Mouse (Mus musculus): ENCODE measurements at regions not wholly inside any gene's neighbourhood (a gene's known extent, or its start where the extent isn't known, plus 50 kb on each side); places are given as distances from the start of the nearest gene placed in this dataset.

DNA sequence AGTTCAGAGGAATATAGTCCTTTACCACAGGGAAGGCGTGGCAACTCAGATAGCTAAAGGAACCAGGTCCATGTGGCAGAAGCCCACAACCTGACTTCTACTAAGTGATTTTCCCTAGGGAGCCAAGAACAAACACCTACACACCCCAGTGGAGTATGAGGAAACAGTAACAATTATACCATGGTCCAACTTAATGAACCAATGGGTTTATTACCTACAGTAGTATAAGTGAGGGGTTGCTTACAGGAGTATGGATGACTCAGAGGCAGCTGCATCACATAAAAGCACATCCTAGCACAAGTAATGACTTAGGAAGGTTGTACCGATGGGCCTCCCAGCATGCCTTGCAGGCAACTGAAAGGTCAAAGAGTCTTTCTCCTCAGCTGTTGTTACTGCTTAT lies 98.7 kb upstream of the Cul1 start:
- intact Hi-C loops (cut with DNase I): no loop called here
- no peak for DNase-seq (ENCODE audit: low spot score in 2 of 2)

DNA sequence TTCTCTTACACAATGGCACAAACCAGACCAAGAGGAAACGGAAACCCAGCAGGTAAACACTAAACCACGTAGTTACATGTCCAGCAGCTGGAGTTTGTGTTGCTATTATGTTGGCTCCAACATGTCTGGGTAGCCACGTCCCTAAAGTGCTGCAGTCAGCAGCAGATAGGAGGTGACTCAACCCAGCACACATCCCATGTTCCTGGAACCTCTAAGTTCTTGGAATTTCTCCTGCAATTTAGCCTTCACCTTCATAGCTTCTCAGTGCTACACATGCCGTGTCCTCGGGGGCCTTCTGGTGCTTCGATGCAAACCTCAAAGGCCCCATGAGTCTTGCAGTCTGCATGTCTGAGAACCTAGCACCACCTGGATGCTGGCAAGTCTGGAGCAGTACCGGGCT lies 97.7 kb upstream of the Cul1 start:
- intact Hi-C loops (cut with DNase I): loop anchor here (5.0 kb wide), 1 partner anchor 38 kb away; no protein-coding TSS in a partner anchor
- no peak for DNase-seq (ENCODE audit: low spot score in 2 of 2)

DNA sequence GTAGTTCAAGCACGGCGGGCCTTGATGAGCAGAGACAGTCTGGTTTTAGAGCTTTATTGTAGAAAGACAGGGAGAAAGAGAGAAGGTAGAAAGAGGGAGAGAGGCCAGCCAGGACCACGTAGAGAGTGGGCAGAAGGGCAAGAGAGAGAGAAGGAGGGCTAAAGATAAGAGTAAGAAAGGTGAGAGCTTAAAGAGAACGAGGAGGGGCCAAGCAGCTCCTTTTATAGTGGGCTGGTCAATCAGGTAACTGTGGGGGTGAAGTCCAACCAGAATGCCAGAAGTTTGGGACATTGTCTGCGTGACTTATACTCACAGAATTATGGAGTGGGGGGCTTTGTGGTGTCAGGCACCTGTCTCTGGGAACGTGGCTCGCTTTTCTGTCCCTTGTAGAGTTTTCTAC lies 96.7 kb upstream of the Cul1 start:
- intact Hi-C loops (cut with DNase I): loop anchor here (5.0 kb wide), 1 partner anchor 39 kb away; no protein-coding TSS in a partner anchor
- no peak for DNase-seq (ENCODE audit: low spot score in 2 of 2)

DNA sequence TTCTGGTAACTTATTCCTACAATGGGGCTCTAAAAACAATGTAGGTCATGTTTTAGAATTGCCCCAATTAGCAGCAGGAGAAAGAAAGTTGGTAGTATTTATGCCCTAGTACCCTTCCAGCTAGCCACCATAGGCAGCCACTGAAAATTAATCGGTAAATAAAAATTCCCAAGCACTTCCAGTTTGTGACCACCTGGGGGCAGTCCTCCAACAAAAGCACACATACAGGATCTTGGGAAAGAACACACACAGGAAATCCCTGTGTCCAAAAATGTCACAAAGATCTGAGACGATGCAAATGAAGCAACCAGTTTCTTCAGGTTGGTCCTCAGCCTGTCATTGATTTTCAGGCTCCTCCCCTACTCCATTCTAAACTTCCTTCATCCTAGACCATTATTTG lies 94.5 kb upstream of the Cul1 start:
- DNase-seq (ENCODE audit: low spot score in 2 of 2): peak; percentile 23 to 58
- intact Hi-C loops (cut with DNase I): loop anchor here (5.0 kb wide), 1 partner anchor 41 kb away; no protein-coding TSS in a partner anchor

DNA sequence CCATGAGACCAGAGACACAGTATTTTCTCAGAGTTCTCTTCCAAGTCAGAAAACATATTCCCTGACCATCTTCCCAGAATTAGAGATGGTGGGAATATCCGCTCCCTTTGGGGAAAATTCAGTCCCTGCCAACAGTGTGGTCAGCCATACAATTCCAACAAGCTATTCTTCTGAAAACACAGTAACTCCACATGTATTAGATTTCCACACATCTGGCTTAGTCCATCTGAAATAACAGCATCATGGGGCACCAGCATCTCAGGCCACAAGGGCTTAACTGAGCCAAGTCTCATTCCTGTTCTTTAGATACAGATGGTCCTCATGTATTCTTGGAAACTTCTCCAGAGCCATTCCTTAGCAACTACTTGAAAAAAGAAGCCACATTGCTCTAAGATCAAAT lies 89.2 kb upstream of the Cul1 start:
- intact Hi-C loops (cut with DNase I): no loop called here
- no peak for DNase-seq (ENCODE audit: low spot score in 2 of 2)

DNA sequence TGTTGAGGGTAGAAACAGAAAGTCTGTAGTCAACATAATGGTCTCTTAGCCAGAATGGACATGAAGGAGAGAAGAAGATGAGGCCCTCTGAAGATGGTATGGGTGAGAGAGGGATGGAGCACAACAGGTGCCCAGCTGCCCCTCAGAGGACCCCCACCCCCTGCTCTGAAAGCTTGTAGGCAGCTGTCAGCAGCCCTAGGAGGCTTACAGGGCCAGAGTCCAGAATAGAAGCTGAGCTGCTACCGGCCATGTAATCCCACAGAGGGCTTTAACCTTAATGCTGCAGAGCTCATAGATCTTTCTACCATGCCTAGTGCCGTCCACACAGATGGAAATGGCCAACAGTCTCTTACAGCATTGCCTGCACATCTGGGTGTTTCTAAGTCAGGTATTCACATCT lies 88.6 kb upstream of the Cul1 start:
- no peak for DNase-seq (ENCODE audit: low spot score in 2 of 2)
- intact Hi-C loops (cut with DNase I): no loop called here

DNA sequence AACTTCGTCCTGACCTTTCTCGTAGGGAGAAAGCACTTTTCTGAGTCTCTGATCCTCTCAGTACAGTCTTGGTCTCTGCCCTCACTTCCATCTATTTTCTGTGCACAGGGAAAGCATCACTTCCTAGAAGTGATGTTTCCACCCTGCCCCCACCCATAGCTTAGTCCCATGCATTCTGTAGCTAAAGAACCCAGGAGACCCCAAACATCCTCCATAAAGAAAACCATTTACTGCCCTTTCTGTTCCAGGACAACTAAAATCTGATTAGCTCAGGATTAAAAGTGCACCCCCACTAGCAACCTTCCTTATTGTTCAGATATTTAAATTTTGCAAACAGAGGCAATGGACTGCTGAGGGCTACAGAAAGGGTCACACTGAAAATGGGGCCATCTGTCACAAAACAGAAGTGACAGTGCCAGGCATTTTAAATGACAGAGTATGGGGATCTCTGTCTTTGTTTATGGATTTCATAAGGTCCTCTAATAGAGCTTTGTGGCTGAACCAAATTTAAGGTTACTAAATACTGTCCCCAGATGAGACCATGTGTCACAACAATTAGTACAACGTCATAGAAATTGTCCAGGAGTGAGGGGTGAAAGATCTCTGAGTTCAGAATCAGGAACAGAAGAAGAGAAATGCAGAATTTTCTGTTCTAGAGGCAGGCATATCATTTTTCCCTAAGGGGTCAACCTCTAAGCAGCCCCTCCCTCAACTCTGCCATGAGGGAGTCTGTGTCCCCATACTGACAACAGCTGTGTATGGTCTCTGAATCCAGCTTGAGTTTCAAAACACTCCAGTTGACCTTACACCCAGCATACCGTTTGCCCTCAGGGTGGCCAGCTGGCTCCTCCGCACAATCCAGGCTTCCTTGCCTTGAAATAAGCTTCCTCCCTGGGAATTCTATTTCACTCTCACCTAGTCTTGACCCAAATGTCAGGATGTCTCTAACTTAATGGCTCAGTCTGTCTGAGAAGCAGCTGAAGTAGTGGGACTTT lies 87.2 kb upstream of the Cul1 start:
- no peak for DNase-seq (ENCODE audit: low spot score in 2 of 2)
- intact Hi-C loops (cut with DNase I): no loop called here

DNA sequence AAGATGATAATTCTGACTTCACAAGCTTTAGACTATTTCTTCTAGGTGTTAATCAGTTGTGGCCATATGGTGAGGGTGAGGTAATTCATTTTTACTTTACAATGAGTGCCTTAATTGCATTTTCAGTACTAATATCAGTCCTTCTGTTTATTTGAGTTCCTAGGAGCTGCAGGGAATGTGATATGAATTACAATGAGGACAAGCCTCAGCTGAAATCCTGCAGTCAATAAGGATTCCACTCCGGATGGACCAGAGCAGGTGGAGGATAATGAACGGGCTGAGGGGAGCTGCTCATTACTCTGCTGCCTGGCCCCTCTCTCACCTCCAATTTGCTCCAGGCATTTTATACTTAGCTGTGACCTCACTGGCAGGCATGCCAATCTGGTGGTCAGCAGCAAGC lies 85.7 kb upstream of the Cul1 start:
- no peak for DNase-seq (ENCODE audit: low spot score in 2 of 2)
- intact Hi-C loops (cut with DNase I): no loop called here

DNA sequence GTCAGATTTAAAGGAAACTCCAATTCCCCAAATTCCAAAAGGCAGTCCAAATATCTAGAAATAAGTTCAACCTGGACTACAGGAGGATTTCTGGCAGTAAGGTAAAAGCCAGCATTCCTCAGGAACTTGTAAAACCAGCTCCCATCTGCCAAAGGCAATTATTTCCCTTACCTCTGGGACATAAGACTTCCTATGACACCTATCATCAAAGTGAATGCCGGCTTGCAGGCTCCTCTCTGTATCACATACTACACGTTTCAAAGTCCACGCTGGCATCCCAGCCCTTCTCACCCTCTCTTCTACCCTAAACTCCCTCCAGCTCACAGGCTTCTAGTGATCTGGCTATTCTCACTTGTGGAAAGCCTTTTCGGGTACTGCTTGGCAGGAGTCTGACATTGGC lies 77.5 kb upstream of the Cul1 start:
- intact Hi-C loops (cut with DNase I): no loop called here
- no peak for DNase-seq (ENCODE audit: low spot score in 2 of 2)

DNA sequence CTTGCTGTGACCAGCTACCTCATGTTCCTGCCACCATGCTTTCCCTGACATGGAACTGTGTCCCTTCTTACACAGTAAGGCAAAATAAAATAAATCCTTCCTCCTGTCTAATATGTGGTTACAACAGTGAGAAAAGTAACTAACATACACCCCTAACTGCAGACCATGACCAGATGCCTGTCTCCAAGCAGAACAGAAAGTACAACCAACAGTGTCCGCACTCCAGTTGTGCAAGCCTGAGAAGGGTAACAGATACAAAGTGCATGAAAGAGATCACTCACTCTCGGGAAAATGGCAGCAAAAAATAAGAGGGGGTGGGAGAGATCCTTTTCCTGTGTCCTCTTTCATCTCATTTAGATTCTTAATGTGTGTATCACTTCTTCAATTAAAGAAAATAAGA lies 71.7 kb upstream of the Cul1 start:
- intact Hi-C loops (cut with DNase I): no loop called here
- no peak for DNase-seq (ENCODE audit: low spot score in 2 of 2)

DNA sequence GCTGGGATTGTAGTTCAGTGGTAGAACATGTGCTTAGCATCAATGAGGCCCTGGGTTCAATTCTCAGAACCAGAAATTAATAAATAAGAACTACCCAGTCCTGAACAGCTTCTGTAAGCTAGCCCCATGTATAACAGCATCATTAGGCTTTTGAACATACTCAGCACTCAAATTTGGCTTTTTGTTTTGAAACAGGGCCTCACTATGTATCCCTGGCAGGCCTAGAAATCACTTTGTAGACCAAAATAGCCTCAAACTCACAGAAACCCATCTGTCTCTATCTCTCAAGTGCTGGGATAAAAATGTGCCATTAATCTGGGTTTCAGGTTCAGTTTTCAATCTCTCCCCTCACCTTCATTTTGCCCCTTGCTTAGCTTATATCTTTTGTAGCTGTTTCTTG lies 66.6 kb upstream of the Cul1 start:
- intact Hi-C loops (cut with DNase I): no loop called here
- DNase-seq (ENCODE audit: low spot score in 2 of 2): peak in 1 of 2 experiments; percentile 59

DNA sequence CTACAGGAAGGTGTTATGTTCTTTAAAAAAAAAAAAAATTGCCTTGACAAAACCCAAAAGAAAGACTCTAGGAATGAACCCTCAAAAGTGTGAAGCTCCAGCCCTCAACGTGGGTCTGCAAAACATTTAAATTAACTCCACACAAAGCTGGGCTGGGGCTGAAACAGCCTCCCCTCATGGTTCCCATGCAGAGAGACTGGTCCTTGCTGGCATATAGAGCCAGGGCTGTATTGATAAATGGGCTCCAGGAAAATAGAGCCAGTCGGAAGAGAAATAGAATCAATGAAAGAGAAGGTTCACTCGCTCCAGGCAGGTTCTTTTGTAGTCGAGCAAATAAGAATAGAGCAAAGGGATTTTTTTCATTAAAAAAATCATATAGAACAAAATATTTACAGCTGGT lies 63.3 kb upstream of the Cul1 start:
- no peak for DNase-seq (ENCODE audit: low spot score in 2 of 2)
- intact Hi-C loops (cut with DNase I): loop anchor here (5.0 kb wide), 3 partner anchors 67 to 262 kb away; no protein-coding TSS in a partner anchor

DNA sequence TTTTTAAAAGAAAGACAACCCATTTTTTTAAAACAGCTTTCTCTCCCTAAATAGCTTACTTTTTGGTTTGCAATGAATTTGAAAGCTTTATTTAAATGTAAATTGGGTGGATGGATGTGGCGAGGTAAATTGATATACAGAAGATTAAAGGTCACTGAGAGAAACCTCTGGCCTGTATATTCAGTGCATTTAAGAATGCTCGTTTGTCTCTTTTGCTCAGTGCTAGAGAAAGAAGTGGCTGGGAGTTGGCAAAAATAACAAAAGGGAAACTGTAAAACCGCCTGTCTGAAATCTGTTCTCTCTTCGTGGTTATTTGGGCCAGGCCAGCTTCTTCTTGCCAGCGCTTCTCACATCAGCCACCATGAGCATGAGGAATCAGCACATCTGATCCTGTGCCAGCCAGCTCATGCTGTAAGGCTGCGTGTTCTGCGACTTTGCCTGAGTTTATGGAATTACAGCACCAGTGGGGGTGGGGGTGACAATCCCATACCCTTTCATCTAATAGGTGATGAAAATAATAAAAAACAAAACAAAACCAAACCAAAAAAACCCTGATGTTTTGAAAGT lies 62.7 kb upstream of the Cul1 start:
- intact Hi-C loops (cut with DNase I): loop anchor here (5.0 kb wide), 3 partner anchors 67 to 262 kb away; no protein-coding TSS in a partner anchor
- peak; percentile 61 to 88 for DNase-seq (ENCODE audit: low spot score in 2 of 2)

DNA sequence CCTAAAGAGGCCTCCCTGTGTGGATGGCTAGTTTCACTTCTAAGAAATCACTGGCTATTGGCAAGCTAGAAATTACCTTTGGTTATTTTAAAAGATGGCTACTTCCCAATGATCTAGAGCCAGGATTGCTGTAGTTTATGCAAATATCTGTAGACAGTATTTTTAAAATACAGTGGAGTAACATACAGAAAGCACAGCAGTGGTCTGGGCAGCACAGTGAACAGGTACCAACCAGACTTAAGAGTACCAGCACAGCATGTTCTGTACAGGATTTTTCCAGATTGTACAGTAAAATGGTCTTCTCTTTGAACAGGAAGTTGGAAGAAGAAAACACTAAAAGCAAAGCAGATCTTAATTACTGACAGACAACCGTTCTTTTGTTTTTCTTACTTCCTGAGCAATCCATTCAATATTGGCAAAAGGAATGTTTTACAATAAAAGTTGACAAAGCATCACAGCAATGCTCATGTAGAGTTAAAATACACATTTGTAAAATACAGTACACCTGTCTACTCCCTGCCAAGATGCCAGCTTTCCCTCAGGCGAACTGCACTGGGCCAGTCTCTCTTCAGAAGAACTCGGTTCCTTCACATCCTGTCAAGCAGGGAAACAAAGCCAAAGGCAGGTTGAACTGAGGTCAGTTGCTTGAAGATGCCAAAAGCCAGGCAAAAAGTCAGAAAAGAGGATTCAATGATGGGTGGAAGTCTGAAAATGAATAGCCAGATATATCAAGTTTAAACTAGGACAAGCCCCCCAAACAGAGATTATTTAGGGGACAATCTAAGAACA lies 62.0 kb upstream of the Cul1 start:
- intact Hi-C loops (cut with DNase I): loop anchor here (5.0 kb wide), 3 partner anchors 66 to 261 kb away; no protein-coding TSS in a partner anchor
- no peak for DNase-seq (ENCODE audit: low spot score in 2 of 2)

DNA sequence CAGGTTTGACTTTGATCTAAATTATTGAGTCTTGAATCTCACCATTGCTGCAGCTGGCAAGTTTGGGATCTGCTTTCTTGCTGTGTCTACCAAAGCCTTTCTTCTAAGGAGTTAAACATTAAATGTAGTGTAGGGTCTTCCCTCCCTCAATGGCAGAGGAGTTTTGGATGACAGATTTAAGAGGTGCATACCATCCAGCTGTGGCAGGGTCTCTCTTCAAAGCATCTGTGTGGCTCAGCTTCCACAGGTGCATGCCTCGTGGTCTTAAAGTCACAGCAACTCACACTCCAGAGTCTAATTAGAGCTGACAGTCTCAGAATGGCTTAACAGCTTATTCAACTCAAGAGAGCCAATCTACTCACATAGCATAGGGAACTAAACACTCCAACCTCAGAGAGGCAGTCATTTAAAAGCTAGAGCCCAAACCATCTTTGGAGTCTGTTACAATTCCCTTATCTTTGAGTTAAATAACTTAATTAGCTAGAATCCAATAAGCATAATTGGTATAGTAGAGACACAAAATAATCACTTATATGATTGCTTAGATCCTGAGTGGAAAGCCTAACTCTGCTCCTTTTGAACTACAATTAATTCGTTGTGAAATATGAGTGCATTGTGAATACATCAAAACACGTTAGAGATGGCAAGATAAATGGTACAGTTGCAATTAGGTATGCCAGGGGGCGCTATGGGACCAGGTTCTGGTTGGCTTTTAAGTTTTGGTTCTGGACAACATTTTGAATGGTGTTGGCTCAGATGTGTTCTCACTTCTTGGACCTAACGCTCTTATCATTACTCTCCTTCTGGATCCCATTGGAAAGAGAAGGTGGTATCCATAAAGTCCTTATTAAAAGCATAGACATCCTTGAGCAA lies 57.5 kb upstream of the Cul1 start:
- no peak for DNase-seq (ENCODE audit: low spot score in 2 of 2)
- intact Hi-C loops (cut with DNase I): no loop called here

Measured in left cerebral cortex, postnatal 25 days (tissue).